Mouse (Mus musculus) adrenal gland (tissue): ENCODE measurements around the gene Sh3gl1.

Experiments used
- intact Hi-C: fragments of 180-260 bp; cut with DNase I; formaldehyde crosslinking; loops from one replicate; pipeline ENCODE4 v1.15.1; 2025

The Sh3gl1 gene

DNA sequence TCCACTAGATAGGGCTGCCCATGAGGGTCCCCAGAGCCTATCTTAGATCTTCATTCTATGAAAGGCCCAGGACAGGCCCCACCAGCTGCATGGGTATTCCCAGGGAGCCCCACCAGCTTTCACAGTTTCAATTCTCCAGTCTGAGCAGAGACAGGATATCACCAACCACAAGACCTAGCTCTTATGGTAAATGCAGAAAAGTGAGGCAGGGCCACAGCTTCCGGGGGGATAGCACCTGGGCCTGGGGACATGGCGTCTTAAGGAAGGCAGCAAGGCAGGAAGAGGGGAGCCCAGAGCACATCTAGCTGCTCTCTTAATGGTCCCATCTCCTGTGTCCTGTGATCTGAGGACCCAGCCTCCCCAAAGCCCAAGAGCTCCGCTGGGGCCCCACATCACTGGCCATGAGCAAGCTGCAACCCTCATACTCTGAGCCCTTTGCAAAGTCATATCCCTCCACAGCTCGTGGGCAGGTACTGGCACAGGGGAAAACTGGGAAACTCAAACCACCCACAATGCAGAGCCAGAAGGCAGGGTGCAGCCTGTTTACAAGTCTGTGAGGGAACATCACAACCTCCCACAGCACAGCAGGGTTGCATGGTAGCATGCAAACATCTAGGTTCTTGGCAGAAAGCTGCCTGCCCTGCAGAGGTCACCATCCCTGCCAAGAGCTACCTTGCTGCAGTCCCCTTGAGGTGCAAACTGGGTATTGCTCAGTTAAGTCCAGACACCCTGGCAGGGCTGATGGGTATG, 15.1 kb downstream of the Sh3gl1 start:
- intact Hi-C loops = no loop called here

DNA sequence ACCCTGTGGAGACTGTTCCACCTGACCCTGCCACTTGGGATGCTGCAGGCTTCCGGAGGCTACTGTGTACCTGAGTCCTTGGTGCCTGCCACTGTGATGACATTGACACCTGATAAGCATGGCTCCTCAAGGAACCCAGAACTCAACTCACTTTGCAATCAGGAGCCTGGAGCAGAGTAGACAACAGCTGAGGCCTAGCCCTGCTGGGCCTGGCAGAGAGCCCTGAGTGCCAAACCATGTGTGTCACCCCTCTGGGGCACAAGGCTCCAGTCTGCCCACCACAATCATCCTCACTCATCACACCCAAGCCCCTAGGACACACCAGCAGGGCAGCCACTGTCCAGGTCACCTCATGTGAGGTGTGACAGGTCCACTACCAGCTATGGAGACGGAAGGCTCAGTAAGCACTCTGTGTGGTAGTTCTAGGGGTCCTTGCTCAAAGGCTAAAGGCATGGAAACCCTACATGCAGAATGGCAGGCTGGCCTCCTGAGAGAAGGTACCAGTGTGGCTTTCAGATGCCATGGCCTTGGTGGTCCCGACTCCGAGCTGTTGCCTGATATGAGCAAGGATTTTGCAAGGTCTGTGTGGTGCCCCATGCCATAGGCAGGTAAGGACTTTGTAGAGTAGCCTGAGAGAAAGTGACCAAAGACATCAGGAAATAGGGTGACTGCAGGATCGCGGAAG, 15.9 kb downstream of the Sh3gl1 start:
- intact Hi-C loops = no loop called here

DNA sequence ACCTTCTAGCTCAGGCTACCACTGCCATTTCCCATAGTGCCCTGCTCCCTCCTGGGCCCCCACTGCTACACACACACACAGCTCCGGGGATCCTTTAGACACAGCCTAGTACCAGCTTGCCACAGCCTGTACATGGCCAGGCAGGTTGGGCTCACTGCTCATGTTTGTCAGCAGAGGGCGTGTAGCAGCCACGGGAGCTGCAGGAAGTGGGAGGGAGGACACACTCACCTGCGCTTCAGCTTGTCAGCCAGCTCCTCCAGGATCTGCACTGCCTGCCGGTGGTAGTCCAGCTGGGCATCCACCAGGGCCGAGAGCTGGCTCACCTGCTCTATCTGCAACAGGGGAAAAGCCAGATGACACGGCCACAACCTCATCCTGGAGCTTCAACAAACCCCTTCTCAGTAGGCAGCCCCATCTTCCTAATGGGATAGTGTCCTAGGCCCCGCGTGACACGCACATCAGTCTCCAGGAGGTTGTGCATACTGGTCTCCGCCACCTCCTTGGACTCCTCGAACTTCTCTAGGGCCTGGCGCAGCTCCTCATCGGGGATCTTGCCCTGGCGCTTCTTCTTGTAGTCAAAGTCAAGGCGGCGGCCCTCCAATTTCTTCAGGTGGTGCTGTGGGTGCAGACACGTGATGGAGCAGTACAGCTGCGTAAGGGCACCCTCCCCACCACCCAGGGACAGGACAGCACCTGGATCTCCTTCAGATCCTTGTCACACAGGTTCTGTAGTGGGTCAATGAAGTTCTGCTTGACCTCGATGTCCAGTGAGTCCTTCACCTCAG, 17.9 kb downstream of the Sh3gl1 start:
- intact Hi-C loops = no loop called here

- intact Hi-C loops = no loop called here
Measured at GRCm38 (mm10) chr17:56017848-56018247, 18.6 kb downstream of the Sh3gl1 start.

- intact Hi-C loops = no loop called here
Measured at GRCm38 (mm10) chr17:56016793-56017785, 19.3 kb downstream of the Sh3gl1 start.

- intact Hi-C loops = no loop called here
Measured at GRCm38 (mm10) chr17:56016382-56016781, 20.1 kb downstream of the Sh3gl1 start.

GRCm38 (mm10) chr17:56015293-56015692, 21.1 kb downstream of the Sh3gl1 start:
- intact Hi-C loops = no loop called here

GRCm38 (mm10) chr17:56011441-56011840, 25.0 kb downstream of the Sh3gl1 start:
- intact Hi-C loops = loop anchor here (5.0 kb wide), 1 partner anchor 54 kb away; the partner anchor contains the start of gene Yju2

- intact Hi-C loops = loop anchor here (5.0 kb wide), 1 partner anchor 53 kb away; the partner anchor contains the start of gene Yju2
Measured at GRCm38 (mm10) chr17:56010681-56011080, 25.8 kb downstream of the Sh3gl1 start.

DNA sequence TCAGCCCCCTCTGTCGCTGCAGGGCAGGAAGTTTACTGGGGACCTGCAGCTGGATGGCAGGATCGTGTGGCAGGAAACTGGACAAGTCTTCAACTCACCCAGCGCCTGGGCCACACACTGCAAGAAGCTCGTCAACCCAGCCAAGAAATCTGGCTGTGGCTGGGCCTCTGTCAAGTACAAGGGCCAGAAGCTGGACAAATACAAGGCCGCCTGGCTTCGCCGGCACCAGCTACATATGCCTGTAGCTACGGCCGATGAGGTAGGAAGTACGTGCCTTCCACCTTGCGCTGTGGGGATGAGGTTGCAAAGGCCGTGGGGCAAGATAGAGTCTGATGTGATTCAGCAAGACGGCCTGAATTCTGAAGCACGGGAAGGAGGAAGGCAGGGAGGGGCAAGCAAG, 26.2 kb downstream of the Sh3gl1 start:
- intact Hi-C loops = loop anchor here (5.0 kb wide), 1 partner anchor 53 kb away; the partner anchor contains the start of gene Yju2

DNA sequence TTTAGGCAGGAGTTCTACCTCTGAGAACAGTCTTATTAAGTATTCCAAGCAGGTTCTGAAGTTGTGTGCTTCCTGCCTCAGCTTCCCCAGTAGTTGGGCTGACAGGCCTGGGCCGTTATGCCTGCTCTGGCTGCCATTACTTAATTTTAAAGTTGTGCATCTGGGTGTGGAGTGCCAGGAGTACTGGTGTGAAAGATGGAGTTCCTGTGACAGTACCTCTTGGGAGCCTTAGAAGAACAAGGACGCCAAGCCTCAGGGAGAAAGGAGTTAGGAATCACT, 26.5 kb downstream of the Sh3gl1 start:
- intact Hi-C loops = loop anchor here (2.0 to 5.0 kb wide), 2 partner anchors 33 to 53 kb away; partner anchors contain the start of gene Yju2

GRCm38 (mm10) chr17:56009088-56009961, 27.1 kb downstream of the Sh3gl1 start:
- intact Hi-C loops = loop anchor here (2.0 kb wide), 1 partner anchor 33 kb away; no protein-coding TSS in a partner anchor

DNA sequence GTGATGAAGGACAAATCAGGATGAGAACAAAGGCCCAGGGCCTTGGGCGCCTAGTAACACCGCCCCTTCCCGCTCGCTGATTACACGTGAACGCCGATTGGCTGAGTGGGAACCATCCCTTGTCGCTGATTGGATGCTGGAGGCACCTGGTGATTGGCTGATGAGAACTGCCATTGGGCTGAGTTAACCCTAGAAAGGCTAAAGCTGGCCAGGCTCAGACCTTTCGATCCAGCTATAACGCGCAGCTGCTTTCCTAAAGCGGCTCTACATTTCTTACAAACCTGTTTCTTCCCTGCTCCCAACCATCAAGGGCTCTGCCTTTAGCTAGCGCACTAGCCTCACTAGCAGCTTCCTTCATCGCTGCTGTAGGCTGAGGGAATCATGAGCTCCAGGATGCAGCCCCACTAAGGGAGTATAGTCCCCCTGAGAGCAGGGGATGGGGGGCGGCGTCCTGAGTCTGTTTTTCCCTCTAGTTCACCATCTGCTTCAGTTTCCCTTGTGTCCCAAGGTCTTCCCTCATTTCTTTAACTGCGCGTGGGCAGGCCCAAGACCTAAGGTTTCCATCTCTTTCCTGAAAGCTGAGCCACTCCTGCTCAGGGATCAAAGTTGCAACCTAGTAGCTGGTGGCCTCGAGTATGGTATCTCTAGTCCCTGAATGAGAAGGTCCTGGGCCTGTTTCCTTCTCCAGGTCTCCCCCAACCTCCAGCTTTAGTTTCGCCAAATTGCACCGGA, 27.9 kb downstream of the Sh3gl1 start:
- intact Hi-C loops = loop anchor here (2.0 kb wide), 1 partner anchor 32 kb away; no protein-coding TSS in a partner anchor

DNA sequence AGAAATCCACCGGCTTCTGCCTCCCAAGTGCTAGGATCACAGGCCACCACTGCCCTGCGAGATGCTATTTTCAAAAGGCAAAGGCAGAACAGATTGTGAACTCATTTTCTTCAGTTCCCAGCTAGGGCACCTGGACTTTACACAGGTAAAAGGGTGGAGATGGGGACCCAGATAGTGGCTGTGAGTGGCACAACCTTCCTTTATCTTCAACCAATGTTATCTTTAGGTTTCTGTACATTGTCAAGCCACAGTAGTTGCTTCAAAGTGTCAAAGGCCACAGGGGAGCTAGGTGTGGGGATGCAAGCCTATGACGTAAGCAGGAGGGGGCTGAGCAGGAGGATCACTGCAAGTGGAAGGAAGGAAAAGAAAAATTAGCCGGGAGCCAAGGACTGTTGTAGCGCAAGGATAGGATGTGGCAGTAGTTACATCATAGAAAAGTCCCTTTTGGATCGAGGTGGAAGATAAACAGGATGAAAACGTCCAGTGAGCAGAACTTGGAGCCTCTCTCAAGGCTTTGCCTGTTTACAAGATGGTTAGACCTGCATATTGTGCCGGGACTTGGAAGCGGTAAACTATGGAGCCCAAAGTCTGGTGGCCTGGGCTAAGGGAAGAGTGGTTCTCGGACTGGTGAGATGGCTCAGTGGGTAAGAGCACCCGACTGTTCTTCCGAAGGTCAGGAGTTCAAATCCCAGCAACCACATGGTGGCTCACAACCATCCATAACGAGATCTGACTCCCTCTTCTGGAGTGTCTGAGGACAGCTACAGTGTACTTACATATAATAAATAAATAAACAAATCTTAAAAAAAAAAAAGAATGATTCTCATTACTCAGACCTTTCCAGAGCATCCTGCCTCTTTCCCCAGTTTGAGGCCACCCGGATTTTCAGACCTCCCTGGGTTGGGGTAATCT, 28.7 kb downstream of the Sh3gl1 start:
- intact Hi-C loops = loop anchor here (2.0 kb wide), 1 partner anchor 31 kb away; no protein-coding TSS in a partner anchor

GRCm38 (mm10) chr17:56006956-56007355, 29.5 kb downstream of the Sh3gl1 start:
- intact Hi-C loops = no loop called here

GRCm38 (mm10) chr17:56005415-56006061, 30.9 kb downstream of the Sh3gl1 start, which contains the start of the genes Stap2 and Mpnd:
TSS of gene Stap2 (minus strand) at chr17:56005584.
TSS of gene Mpnd (plus strand) at chr17:56005711.
- intact Hi-C loops = no loop called here

- intact Hi-C loops = no loop called here
Measured at GRCm38 (mm10) chr17:56003000-56003399, 33.4 kb downstream of the Sh3gl1 start.
